ENCODE assay signal across 8 mouse cellular contexts in the genomic region with DNA sequence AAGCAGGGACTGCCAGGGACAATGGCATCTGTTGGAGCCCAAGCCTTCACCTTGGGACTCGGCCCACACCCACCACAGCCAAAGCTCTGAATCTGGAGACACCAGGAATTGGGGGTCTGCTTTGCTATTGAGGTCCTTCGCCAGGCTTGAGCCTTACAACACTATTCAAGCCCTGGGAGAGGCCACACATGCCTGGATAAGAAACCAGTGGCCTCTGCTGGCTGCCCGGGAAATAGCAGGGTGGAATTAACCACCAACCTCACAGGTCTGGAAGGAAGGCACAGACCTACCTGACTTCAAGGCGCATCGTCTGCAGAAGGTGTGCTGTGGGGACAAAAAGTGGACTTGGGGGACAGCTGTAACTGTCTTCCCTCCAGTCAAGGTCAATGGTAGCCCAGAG. TPM values are rescaled to one million over a fixed set of nuclear protein-coding genes. Genes with fewer than 3 reads are reported as not detected.
DNase-seq lines count a peak whose midpoint lies in the region; ATAC-seq lines count a peak whose summit lies in the region.

No protein-coding gene starts in this region.

- peaks cover 34% of the 10 kb centered on the region for H3K36me3 ChIP-seq in forebrain, embryonic 16.5 days (ENCODE audit: control insufficient read depth, insufficient read depth)
- H3K36me3 ChIP-seq in intestine, embryonic 15.5 days = peaks cover 65% of the 10 kb centered on the region
- peaks cover 100% of the 10 kb centered on the region for H3K36me3 ChIP-seq in limb, embryonic 10.5 days
- H3K36me3 ChIP-seq in midbrain, embryonic 15.5 days (replicated peaks) = peaks cover 58% of the 10 kb centered on the region

- H3K9ac ChIP-seq in forebrain, embryonic 16.5 days (replicated peaks; ENCODE audit: low read depth, low read length) = no peak overlapping the region
- H3K9ac ChIP-seq in intestine, embryonic 15.5 days = no peak overlapping the region
- H3K9ac ChIP-seq in midbrain, embryonic 15.5 days = no peak overlapping the region

- intact Hi-C loops in gastrocnemius, postnatal 14 days (cut with DNase I; ENCODE audit: low total_unique reads) = no loop called here

- DNase-seq in gastrocnemius, postnatal 14 days = peak; percentile 45
- no peak for DNase-seq in gastrocnemius, postnatal 4 days (ENCODE audit: low spot score in 2 of 2)
- peak; percentile 82 for DNase-seq in brain, adult 2 months (ENCODE audit: low read depth, low spot score)
- DNase-seq in limb, embryonic 10.5 days (ENCODE audit: low spot score) = no peak

- peak; percentile 65 for ATAC-seq in forebrain, embryonic 16.5 days
- ATAC-seq in intestine, embryonic 15.5 days = peak; percentile 58
- ATAC-seq in midbrain, embryonic 15.5 days (replicated peaks) = peak; percentile 59
- ATAC-seq in monocyte, adult 5-6 weeks (replicated peaks; ENCODE audit: insufficient number of reproducible peaks, low FRiP score, low TSS enrichment, poor library complexity, severe bottlenecking) = no peak

- H3K4me3 ChIP-seq in forebrain, embryonic 16.5 days (replicated peaks; ENCODE audit: low read length) = no peak overlapping the region
- H3K4me3 ChIP-seq in intestine, embryonic 15.5 days (replicated peaks) = no peak overlapping the region
- H3K4me3 ChIP-seq in limb, embryonic 10.5 days = no peak overlapping the region
- H3K4me3 ChIP-seq in midbrain, embryonic 15.5 days = no peak overlapping the region

- H3K27me3 ChIP-seq in forebrain, embryonic 16.5 days (replicated peaks; ENCODE audit: control insufficient read depth, insufficient read depth, low read length) = no peaks in the 10 kb centered on the region
- no peaks in the 10 kb centered on the region for H3K27me3 ChIP-seq in intestine, embryonic 15.5 days (replicated peaks)
- no peaks in the 10 kb centered on the region for H3K27me3 ChIP-seq in limb, embryonic 10.5 days (ENCODE audit: low read depth, poor library complexity, severe bottlenecking)
- no peaks in the 10 kb centered on the region for H3K27me3 ChIP-seq in midbrain, embryonic 15.5 days (replicated peaks)

- H3K4me2 ChIP-seq in forebrain, embryonic 16.5 days (ENCODE audit: low read length) = no peak overlapping the region
- H3K4me2 ChIP-seq in intestine, embryonic 15.5 days (replicated peaks) = peak overlapping the region; percentile 22; the same call in 1 of the 2 replicates
- H3K4me2 ChIP-seq in midbrain, embryonic 15.5 days = no peak overlapping the region

- no peaks in the 10 kb centered on the region for H3K4me1 ChIP-seq in forebrain, embryonic 16.5 days (replicated peaks; ENCODE audit: control insufficient read depth, insufficient read depth, low read length)
- no peaks in the 10 kb centered on the region for H3K4me1 ChIP-seq in intestine, embryonic 15.5 days (replicated peaks)
- no peaks in the 10 kb centered on the region for H3K4me1 ChIP-seq in limb, embryonic 10.5 days
- no peaks in the 10 kb centered on the region for H3K4me1 ChIP-seq in midbrain, embryonic 15.5 days

- H3K9me3 ChIP-seq in forebrain, embryonic 16.5 days (ENCODE audit: control insufficient read depth, low read length) = no peaks in the 10 kb centered on the region
- no peaks in the 10 kb centered on the region for H3K9me3 ChIP-seq in intestine, embryonic 15.5 days
- no peaks in the 10 kb centered on the region for H3K9me3 ChIP-seq in limb, embryonic 10.5 days (replicated peaks)
- no peaks in the 10 kb centered on the region for H3K9me3 ChIP-seq in midbrain, embryonic 15.5 days

- WGBS in forebrain, embryonic 16.5 days = 66% methylated on average over 5 of the region's 5 CpGs
- WGBS in intestine, embryonic 15.5 days = 48% methylated on average over 5 of the region's 5 CpGs
- WGBS in limb, embryonic 10.5 days = 65% methylated on average over 5 of the region's 5 CpGs
- 53% methylated on average over 5 of the region's 5 CpGs for WGBS in midbrain, embryonic 15.5 days

- no peak overlapping the region for H3K27ac ChIP-seq in forebrain, embryonic 16.5 days (ENCODE audit: low read length)
- no peak overlapping the region for H3K27ac ChIP-seq in intestine, embryonic 15.5 days
- H3K27ac ChIP-seq in limb, embryonic 10.5 days = 0 out of 2 replicates have a peak overlapping the region, but pooled peaks have one; percentile 5
- no peak overlapping the region for H3K27ac ChIP-seq in midbrain, embryonic 15.5 days

RNA-seq across cellular contexts. Expression of a gene that starts 14.1 kb away (rescaled TPM):
- 10 to 100 TPM; 31.9 to 33.4 TPM for total RNA-seq in gastrocnemius, postnatal 14 days (2021)
- total RNA-seq in gastrocnemius, postnatal 4 days (2021) = 10 to 100 TPM; 80.8 to 86.3 TPM
- 108 and 121 TPM in 2 replicates for polyA plus RNA-seq in forebrain, embryonic 16.5 days (2015; fragmentation: Nextera tagmentation; extraction: Ambion mirVana)
- polyA plus RNA-seq in intestine, embryonic 15.5 days (2015; fragmentation: Nextera tagmentation; extraction: Ambion mirVana) = 81.6 and 89.3 TPM in 2 replicates
- polyA plus RNA-seq in limb, embryonic 10.5 days (2016; fragmentation: Nextera tagmentation; extraction: Ambion mirVana) = 125 and 136 TPM in 2 replicates
- 108 and 112 TPM in 2 replicates for polyA plus RNA-seq in midbrain, embryonic 15.5 days (2015; fragmentation: Nextera tagmentation; extraction: Ambion mirVana)
- 83.2 to 132 TPM (median 118 TPM) in 3 replicates for total RNA-seq in monocyte, adult 5-6 weeks (2017)

RNA-seq across cellular contexts. Expression of a gene that starts 20.4 kb away (rescaled TPM):
- under 1 TPM; 0.21 to 0.27 TPM for total RNA-seq in gastrocnemius, postnatal 14 days (2021)
- under 1 TPM; 0.52 to 0.64 TPM for total RNA-seq in gastrocnemius, postnatal 4 days (2021)
- polyA plus RNA-seq in forebrain, embryonic 16.5 days (2015; fragmentation: Nextera tagmentation; extraction: Ambion mirVana) = 6.8 and 10.9 TPM in 2 replicates
- 5.2 and 8.7 TPM in 2 replicates for polyA plus RNA-seq in intestine, embryonic 15.5 days (2015; fragmentation: Nextera tagmentation; extraction: Ambion mirVana)
- 2.4 and 3.8 TPM in 2 replicates for polyA plus RNA-seq in limb, embryonic 10.5 days (2016; fragmentation: Nextera tagmentation; extraction: Ambion mirVana)
- polyA plus RNA-seq in midbrain, embryonic 15.5 days (2015; fragmentation: Nextera tagmentation; extraction: Ambion mirVana) = 8.4 and 8.8 TPM in 2 replicates
- 0.39 TPM in 1 of 3 replicates, not detected in the others for total RNA-seq in monocyte, adult 5-6 weeks (2017)

RNA-seq across cellular contexts. Expression of a gene that starts 25.2 kb away (rescaled TPM):
- under 1 TPM; 0.22 to 0.31 TPM for total RNA-seq in gastrocnemius, postnatal 14 days (2021)
- total RNA-seq in gastrocnemius, postnatal 4 days (2021) = 1 to 10 TPM; 1.6 TPM
- polyA plus RNA-seq in forebrain, embryonic 16.5 days (2015; fragmentation: Nextera tagmentation; extraction: Ambion mirVana) = 18.8 and 30.4 TPM in 2 replicates
- polyA plus RNA-seq in intestine, embryonic 15.5 days (2015; fragmentation: Nextera tagmentation; extraction: Ambion mirVana) = 1.5 and 1.8 TPM in 2 replicates
- 1.4 and 3.6 TPM in 2 replicates for polyA plus RNA-seq in limb, embryonic 10.5 days (2016; fragmentation: Nextera tagmentation; extraction: Ambion mirVana)
- 50.3 and 52.9 TPM in 2 replicates for polyA plus RNA-seq in midbrain, embryonic 15.5 days (2015; fragmentation: Nextera tagmentation; extraction: Ambion mirVana)
- total RNA-seq in monocyte, adult 5-6 weeks (2017) = not detected in 3 replicates

RNA-seq across cellular contexts. Expression of a gene that starts 34.7 kb away (rescaled TPM):
- total RNA-seq in gastrocnemius, postnatal 14 days (2021) = 10 to 100 TPM; 10.7 to 11.6 TPM
- total RNA-seq in gastrocnemius, postnatal 4 days (2021) = 10 to 100 TPM; 12.4 to 16.8 TPM
- 38.9 and 42.4 TPM in 2 replicates for polyA plus RNA-seq in forebrain, embryonic 16.5 days (2015; fragmentation: Nextera tagmentation; extraction: Ambion mirVana)
- 25.2 and 27.3 TPM in 2 replicates for polyA plus RNA-seq in intestine, embryonic 15.5 days (2015; fragmentation: Nextera tagmentation; extraction: Ambion mirVana)
- 31.6 and 42.2 TPM in 2 replicates for polyA plus RNA-seq in limb, embryonic 10.5 days (2016; fragmentation: Nextera tagmentation; extraction: Ambion mirVana)
- polyA plus RNA-seq in midbrain, embryonic 15.5 days (2015; fragmentation: Nextera tagmentation; extraction: Ambion mirVana) = 40.6 and 43.7 TPM in 2 replicates
- total RNA-seq in monocyte, adult 5-6 weeks (2017) = 8.4 to 19.3 TPM (median 11.2 TPM) in 3 replicates

RNA-seq across cellular contexts. Expression of a gene that starts 36.0 kb away (rescaled TPM):
- 10 to 100 TPM; 32.0 to 36.1 TPM for total RNA-seq in gastrocnemius, postnatal 14 days (2021)
- 10 to 100 TPM; 60.5 to 66.7 TPM for total RNA-seq in gastrocnemius, postnatal 4 days (2021)
- polyA plus RNA-seq in forebrain, embryonic 16.5 days (2015; fragmentation: Nextera tagmentation; extraction: Ambion mirVana) = 18.3 and 27.6 TPM in 2 replicates
- 16.9 and 17.4 TPM in 2 replicates for polyA plus RNA-seq in intestine, embryonic 15.5 days (2015; fragmentation: Nextera tagmentation; extraction: Ambion mirVana)
- 18.9 and 24.7 TPM in 2 replicates for polyA plus RNA-seq in limb, embryonic 10.5 days (2016; fragmentation: Nextera tagmentation; extraction: Ambion mirVana)
- polyA plus RNA-seq in midbrain, embryonic 15.5 days (2015; fragmentation: Nextera tagmentation; extraction: Ambion mirVana) = 29.0 and 29.8 TPM in 2 replicates
- 9.1 to 15.7 TPM (median 11.9 TPM) in 3 replicates for total RNA-seq in monocyte, adult 5-6 weeks (2017)

Comparison
In these comparisons a context has a peak if more than half of its experiments do, and no peak if none do; other contexts are left out.
1. DNase-seq: peak in gastrocnemius, postnatal 14 days (single experiment) and brain, adult 2 months (single experiment); none in gastrocnemius, postnatal 4 days (0 of 2) and limb, embryonic 10.5 days (single experiment).